Mouse (Mus musculus) NIH3T3 (cell line): ENCODE data around the gene Mrgprh.

Experiments
- DNase-seq: peaks from one replicate; pipeline ENCODE4 v3.0.0-alpha.2; 2012; ENCODE audit warnings: low read depth

The Mrgprh gene

GRCm38 (mm10) chr17:12921073-12921472 is 45.2 kb downstream of the Mrgprh start:
- no peak for DNase-seq

- DNase-seq = peak; percentile 59
Observed at GRCm38 (mm10) chr17:12925001-12925400, 49.2 kb downstream of the Mrgprh start.

- no peak for DNase-seq
Observed at GRCm38 (mm10) chr17:12925703-12926180, 49.9 kb downstream of the Mrgprh start.
